Mouse (Mus musculus) ES-E14 (cell line): ENCODE measurements at regions not wholly inside any gene's neighbourhood (a gene's known extent, or its start where the extent isn't known, plus 50 kb on each side); places are given as distances from the start of the nearest gene placed in this dataset.

Experiments
- CHD2 ChIP-seq: IDR thresholded peaks from 2 replicates; pipeline ENCODE4 v1.6.1; 2014; ENCODE audit warnings: mild to moderate bottlenecking, low read depth, low read length, inconsistent platforms
- HCFC1 ChIP-seq: IDR thresholded peaks from 2 replicates; pipeline ENCODE4 v1.6.1; 2012; ENCODE audit warnings: low read length, inconsistent platforms, borderline replicate concordance; ENCODE audit not compliant: insufficient read depth
- MAFK ChIP-seq: IDR thresholded peaks from 2 replicates; pipeline ENCODE4 v1.6.1; 2014; ENCODE audit warnings: mild to moderate bottlenecking, low read depth, low read length, inconsistent platforms; ENCODE audit not compliant: insufficient read depth
- ZC3H11A ChIP-seq: IDR thresholded peaks from 2 replicates; pipeline ENCODE4 v1.6.1; 2012; ENCODE audit warnings: low read depth, mild to moderate bottlenecking, inconsistent platforms, low read length, borderline replicate concordance

DNA sequence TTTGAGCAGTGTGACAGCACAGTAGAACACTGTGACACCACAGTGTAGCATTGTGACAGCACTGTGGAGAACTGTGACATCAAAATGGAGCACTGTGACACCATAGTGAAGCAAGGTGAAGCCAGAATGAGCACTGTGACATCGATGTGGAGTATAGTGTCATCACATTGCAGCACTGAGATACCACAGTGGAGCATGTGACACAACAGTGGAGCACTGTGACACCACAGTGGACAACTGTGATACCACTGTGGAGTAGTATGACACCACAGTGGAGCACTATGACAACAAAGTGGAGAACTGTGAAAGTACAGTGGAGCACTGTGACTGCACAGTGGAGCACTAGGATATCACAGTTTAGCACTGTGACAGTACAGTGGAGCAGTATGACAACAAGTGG is 97.8 kb upstream of the Vmn1r2 start:
- TF ChIP-seq ZC3H11A, result no peak
- no peak for TF ChIP-seq CHD2
- TF ChIP-seq HCFC1, result no peak
- TF ChIP-seq MAFK, result no peak
